9 mouse cellular contexts compared by ENCODE assay signal in genomic region chr16:26967967-26968366, GRCm38 (mm10). TPM values are rescaled to one million over a fixed set of nuclear protein-coding genes. Genes with fewer than 3 reads are reported as not detected.
DNase-seq lines count a peak whose midpoint lies in the region; ATAC-seq and TF ChIP-seq lines count a peak whose summit lies in the region.
"Had no signal": no experiment of that assay in that cellular context is flagged by ENCODE, and none has a peak within 500 bp of the region (broad histone marks: within the 10 kb centered on the region; RNA-seq: fewer than 3 reads in every experiment).

No protein-coding gene starts in this region.

- peaks cover 7% of the 10 kb centered on the region for H3K27me3 ChIP-seq in heart, embryonic 15.5 days
- H3K27me3 ChIP-seq in kidney, postnatal 0 days (ENCODE audit: insufficient read depth, low read length) = no peaks in the 10 kb centered on the region
- H3K27me3 ChIP-seq in stomach, postnatal 0 days (ENCODE audit: control insufficient read depth, insufficient read depth, low read length) = no peaks in the 10 kb centered on the region

- H3K4me2 ChIP-seq in heart, embryonic 15.5 days = peak overlapping the region; percentile 81
- H3K4me2 ChIP-seq in kidney, postnatal 0 days (ENCODE audit: low read length) = peak overlapping the region; percentile 60
- H3K4me2 ChIP-seq in stomach, postnatal 0 days (replicated peaks; ENCODE audit: low read depth) = peak overlapping the region; percentile 54

- H3K4me3 ChIP-seq in heart, embryonic 15.5 days = peak overlapping the region; percentile 45
- peak overlapping the region; percentile 30 for H3K4me3 ChIP-seq in kidney, postnatal 0 days (replicated peaks; ENCODE audit: low read depth, low read length)
- peak overlapping the region; percentile 20 for H3K4me3 ChIP-seq in stomach, postnatal 0 days (ENCODE audit: low read depth, low read length)

- WGBS in heart, embryonic 15.5 days = 1% methylated on average over 28 of the region's 28 CpGs
- WGBS in kidney, postnatal 0 days = 1% methylated on average over 28 of the region's 28 CpGs
- WGBS in stomach, postnatal 0 days = 2% methylated on average over 28 of the region's 28 CpGs

- TF ChIP-seq EP300 in stomach, postnatal 0 days (optimal IDR thresholded peaks at IDR 0.05) = no peak

- ATAC-seq in heart, embryonic 15.5 days (replicated peaks; ENCODE audit: insufficient number of reproducible peaks, insufficient read depth, low FRiP score, low read depth) = 0 out of 2 replicates have a peak, but pooled peaks have one; percentile 35
- ATAC-seq in kidney, postnatal 0 days (replicated peaks; ENCODE audit: low FRiP score, low read depth) = no peak; the same call in 1 of the 2 replicates
- peak; percentile 35; the same call in 1 of the 2 replicates for ATAC-seq in stomach, postnatal 0 days (ENCODE audit: low FRiP score, low TSS enrichment)
- ATAC-seq in erythroid progenitor cell, adult 5-6 weeks (replicated peaks; ENCODE audit: low FRiP score, poor library complexity, severe bottlenecking) = no peak

- no peak overlapping the region for H3K27ac ChIP-seq in heart, embryonic 15.5 days
- H3K27ac ChIP-seq in kidney, postnatal 0 days = no peak overlapping the region
- H3K27ac ChIP-seq in stomach, postnatal 0 days (replicated peaks) = no peak overlapping the region

- peak overlapping the region; percentile 7; the same call in 1 of the 2 replicates for H3K9ac ChIP-seq in heart, embryonic 15.5 days
- no peak overlapping the region for H3K9ac ChIP-seq in kidney, postnatal 0 days (ENCODE audit: low read depth, low read length)
- H3K9ac ChIP-seq in stomach, postnatal 0 days (ENCODE audit: low read length) = 0 out of 2 replicates have a peak overlapping the region, but pooled peaks have one; percentile 27

- H3K4me1 ChIP-seq in heart, embryonic 15.5 days (replicated peaks) = peaks cover 5% of the 10 kb centered on the region
- no peaks in the 10 kb centered on the region for H3K4me1 ChIP-seq in kidney, postnatal 0 days (replicated peaks; ENCODE audit: insufficient read depth, low read length)
- H3K4me1 ChIP-seq in stomach, postnatal 0 days (replicated peaks; ENCODE audit: control insufficient read depth, insufficient read depth) = no peaks in the 10 kb centered on the region

- no peaks in the 10 kb centered on the region for H3K36me3 ChIP-seq in heart, embryonic 15.5 days
- no peaks in the 10 kb centered on the region for H3K36me3 ChIP-seq in kidney, postnatal 0 days (ENCODE audit: insufficient read depth, low read length)
- no peaks in the 10 kb centered on the region for H3K36me3 ChIP-seq in stomach, postnatal 0 days (ENCODE audit: control insufficient read depth, insufficient read depth, low read length)

- TF ChIP-seq CTCF in kidney, postnatal 0 days (IDR thresholded peaks at IDR 0.05; ENCODE audit: low read depth) = no peak
- TF ChIP-seq CTCF in stomach, postnatal 0 days (IDR thresholded peaks at IDR 0.05; ENCODE audit: low read depth) = no peak

- H3K9me3 ChIP-seq in heart, embryonic 15.5 days (replicated peaks) = no peaks in the 10 kb centered on the region
- H3K9me3 ChIP-seq in kidney, postnatal 0 days (replicated peaks; ENCODE audit: low read length) = no peaks in the 10 kb centered on the region
- no peaks in the 10 kb centered on the region for H3K9me3 ChIP-seq in stomach, postnatal 0 days (ENCODE audit: control insufficient read depth, low read length)

- DNase-seq in heart, adult 18-20 months = peak; percentile 21 to 29
- DNase-seq in heart, adult 8-10 months (ENCODE audit: low spot score) = no peak
- DNase-seq in brain, adult 2 months (ENCODE audit: low read depth, low spot score) = peak; percentile 61
- DNase-seq in kidney, postnatal 0 days (ENCODE audit: low spot score) = no peak
- peak; percentile 7 for DNase-seq in lung, postnatal 25 days (ENCODE audit: low spot score)
- DNase-seq in stomach, postnatal 0 days (ENCODE audit: low spot score) = peak; percentile 31

RNA-seq across cellular contexts. Expression of gene Gmnc, which starts 23.5 kb away (rescaled TPM):
- total RNA-seq in heart, adult 18-20 months (2021) = under 1 TPM in 1 of 2 experiments, not detected in 1; 0.10 TPM
- total RNA-seq in heart, adult 8-10 months (2022) = under 1 TPM in 2 of 4 experiments, not detected in 2; 0.16 to 0.22 TPM
- not detected in 2 replicates for polyA plus RNA-seq in heart, embryonic 15.5 days (2015; fragmentation: Nextera tagmentation; extraction: Ambion mirVana)
- 0.04 TPM in 2 replicates for polyA plus RNA-seq in kidney, postnatal 0 days (2015; fragmentation: Nextera tagmentation; extraction: Ambion mirVana)
- 0.04 TPM in 1 of 2 replicates, not detected in the other for polyA plus RNA-seq in stomach, postnatal 0 days (2015; fragmentation: Nextera tagmentation; extraction: Ambion mirVana)
- not detected in 2 replicates for total RNA-seq in erythroid progenitor cell, adult 5-6 weeks (2015; ENCODE audit: low replicate concordance)
- total RNA-seq in erythroid progenitor cell, adult 5-6 weeks (2017; ENCODE audit: low replicate concordance) = not detected in 2 replicates
- polyA plus RNA-seq: small intestine, adult 2 months had no signal

Comparison
In these comparisons a context has a peak if more than half of its experiments do, and no peak if none do; other contexts are left out.
1. DNase-seq: peak in heart, adult 18-20 months (2 of 2), brain, adult 2 months (single experiment), lung, postnatal 25 days (single experiment) and stomach, postnatal 0 days (single experiment); none in heart, adult 8-10 months (single experiment) and kidney, postnatal 0 days (single experiment).
2. ATAC-seq: peak in heart, embryonic 15.5 days (single experiment) and stomach, postnatal 0 days (single experiment); none in kidney, postnatal 0 days (single experiment) and erythroid progenitor cell, adult 5-6 weeks (single experiment).
3. Peak in every context shown above with its lines, with median percentiles within 50 percentile points of each other: H3K4me2 ChIP-seq and H3K4me3 ChIP-seq.